In genomic region chr10:61509873-61510272, GRCm38 (mm10) we compare ENCODE assay signal across 21 mouse cellular contexts.
"Had no signal": no experiment of that assay in that cellular context is flagged by ENCODE, and none has a peak within 500 bp of the region (broad histone marks: within the 10 kb centered on the region; RNA-seq: fewer than 3 reads in every experiment).

No protein-coding gene starts in this region.

- ATAC-seq: midbrain, embryonic 15.5 days had no signal

- H3K9me3 ChIP-seq: kidney, embryonic 15.5 days; midbrain, embryonic 12.5 days; midbrain, embryonic 15.5 days; neural tube, embryonic 12.5 days; neural tube, embryonic 15.5 days had no signal

- H3K4me1 ChIP-seq: midbrain, embryonic 15.5 days; neural tube, embryonic 12.5 days had no signal

- H3K27ac ChIP-seq: kidney, embryonic 15.5 days; left cerebral cortex, adult 2 months; liver, embryonic 14.5 days; macrophage; midbrain, embryonic 12.5 days; midbrain, embryonic 15.5 days; neural tube, embryonic 12.5 days; neural tube, embryonic 15.5 days; stomach, postnatal 0 days had no signal

- DNase-seq: kidney, adult 11 months; kidney, adult 8-10 months; kidney, postnatal 10 days; kidney, postnatal 36 days; layer of hippocampus, postnatal 36 days; lung, adult 2 months; right cerebral cortex, adult 18-20 months; right cerebral cortex, postnatal 14 days; right cerebral cortex, postnatal 4 days; thymus, adult 2 months; thymus, postnatal 14 days; thymus, postnatal 4 days had no signal

- H3K4me2 ChIP-seq: kidney, embryonic 15.5 days; midbrain, embryonic 12.5 days; midbrain, embryonic 15.5 days; neural tube, embryonic 12.5 days; neural tube, embryonic 15.5 days had no signal

- H3K36me3 ChIP-seq: kidney, embryonic 15.5 days; midbrain, embryonic 12.5 days; midbrain, embryonic 15.5 days; neural tube, embryonic 12.5 days; neural tube, embryonic 15.5 days had no signal

- H3K4me3 ChIP-seq: kidney, embryonic 15.5 days; left cerebral cortex, adult 2 months; midbrain, embryonic 12.5 days; midbrain, embryonic 15.5 days; neural tube, embryonic 12.5 days; neural tube, embryonic 15.5 days had no signal

- H3K9ac ChIP-seq: kidney, embryonic 15.5 days; liver, embryonic 14.5 days; midbrain, embryonic 12.5 days; midbrain, embryonic 15.5 days; neural tube, embryonic 12.5 days; neural tube, embryonic 15.5 days had no signal

- H3K27me3 ChIP-seq: kidney, embryonic 15.5 days; midbrain, embryonic 12.5 days; midbrain, embryonic 15.5 days; neural tube, embryonic 12.5 days; neural tube, embryonic 15.5 days had no signal
